Mouse (Mus musculus): ENCODE results near the gene BC005561. TPM values are rescaled to one million over a fixed set of nuclear protein-coding genes. Genes with fewer than 3 reads are reported as not detected.

The BC005561 gene
- polyA plus RNA-seq, 1 experiment from 2014 or later: 16.2 TPM

Other genes with a start within 250 kb of the BC005561 start
- 0.28 TPM in 2 replicates for gene Ibsp, start 209.2 kb upstream of the BC005561 start, polyA plus RNA-seq (2015; fragmentation: Nextera tagmentation; extraction: Ambion mirVana)
- gene Mepe, start 183.0 kb upstream of the BC005561 start, polyA plus RNA-seq (2015; fragmentation: Nextera tagmentation; extraction: Ambion mirVana): not detected in 2 replicates
- 5.8 and 7.7 TPM in 2 replicates for gene Spp1, start 73.2 kb upstream of the BC005561 start, polyA plus RNA-seq (2015; fragmentation: Nextera tagmentation; extraction: Ambion mirVana)
- 7.0 and 7.1 TPM in 2 replicates for gene Pkd2, start 48.9 kb upstream of the BC005561 start, polyA plus RNA-seq (2015; fragmentation: Nextera tagmentation; extraction: Ambion mirVana)